Mouse (Mus musculus) MEL-GATA-1-ER (cell line): Measurements from ENCODE around the gene Stx11.

ENCODE experiments used
- DNase-seq: peaks from one replicate; pipeline ENCODE4 v3.0.0-alpha.2; 2012; ENCODE audit warnings: low read depth; ENCODE audit errors: extremely low read depth

Stx11 gene

DNA sequence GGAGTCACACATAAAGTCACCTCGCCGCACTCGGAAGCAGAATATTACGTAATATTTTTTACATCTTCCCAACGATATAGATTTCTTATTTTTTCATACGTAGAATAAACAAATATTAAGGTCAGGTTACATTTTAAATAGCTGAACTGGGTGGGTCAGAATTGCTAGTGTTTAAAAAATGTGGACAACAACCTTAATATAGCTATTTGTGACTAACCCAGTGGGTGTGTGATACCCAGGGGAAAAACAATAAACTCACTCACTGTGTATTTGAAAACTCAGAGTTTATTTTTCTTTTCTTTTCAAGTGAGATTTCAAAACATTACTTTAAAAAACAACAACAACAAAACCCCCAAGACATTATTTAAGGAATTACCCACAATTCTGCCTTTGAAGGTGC is 47.7 kb downstream of the Stx11 start:
- DNase-seq = no peak

GRCm38 (mm10) chr10:12915826-12916225 is 48.3 kb downstream of the Stx11 start:
- no peak for DNase-seq

- DNase-seq = no peak
Measured at GRCm38 (mm10) chr10:12914203-12914602, 49.9 kb downstream of the Stx11 start.

DNA sequence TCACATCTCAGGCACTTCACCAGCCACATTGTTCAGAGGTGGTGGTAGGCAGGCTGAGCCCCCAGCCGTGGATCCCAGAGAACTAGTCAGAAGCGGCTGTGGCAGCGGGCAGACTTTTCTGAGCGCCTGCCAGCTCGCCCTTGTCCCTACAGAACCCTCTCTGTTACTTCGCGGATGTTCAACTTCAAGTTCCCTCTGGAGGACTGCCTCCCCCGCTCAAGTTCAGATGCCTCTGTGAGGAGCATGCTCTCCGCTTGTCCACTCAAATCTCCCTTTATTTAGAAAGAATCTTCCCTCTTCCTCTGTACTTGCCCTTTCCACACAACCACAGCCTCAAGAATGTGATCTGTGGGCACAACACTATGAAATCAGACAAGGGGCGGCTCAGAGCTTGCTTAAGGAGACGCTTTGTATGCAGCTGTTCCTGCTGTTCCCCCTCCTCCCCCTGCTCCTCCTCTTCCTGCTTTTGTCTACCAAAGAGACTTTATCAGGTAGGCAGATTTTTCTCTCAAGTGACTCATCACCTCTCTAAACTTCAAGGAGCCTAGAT is 52.0 kb downstream of the Stx11 start:
- DNase-seq = peak; percentile 74

DNA sequence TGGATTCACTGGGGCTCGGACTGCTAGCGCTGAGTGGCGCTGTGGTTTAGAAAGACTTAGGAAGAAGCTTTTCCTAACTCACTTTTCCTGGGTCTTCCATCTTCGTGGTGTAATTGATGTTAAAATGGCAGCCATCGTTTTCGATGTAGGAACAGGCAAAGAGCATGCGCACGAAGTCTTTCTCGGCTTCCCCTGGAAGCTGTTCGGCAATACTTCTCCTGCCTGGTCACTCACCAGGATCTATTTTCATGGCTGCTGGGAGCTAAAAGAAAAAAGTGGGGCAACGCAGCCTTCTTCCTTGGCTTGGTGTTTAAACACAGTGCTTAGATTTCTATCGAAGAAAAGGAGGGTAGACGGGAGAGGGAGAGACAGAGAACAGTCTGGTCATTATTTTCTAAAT is 52.6 kb downstream of the Stx11 start:
- no peak for DNase-seq

- DNase-seq = no peak
Measured at GRCm38 (mm10) chr10:12909891-12910290, 54.2 kb downstream of the Stx11 start.

- no peak for DNase-seq
Measured at GRCm38 (mm10) chr10:12909179-12909578, 54.9 kb downstream of the Stx11 start.

GRCm38 (mm10) chr10:12904140-12904528 is 60.0 kb downstream of the Stx11 start:
- DNase-seq = no peak

GRCm38 (mm10) chr10:12903440-12904139 is 60.5 kb downstream of the Stx11 start:
- DNase-seq = no peak

GRCm38 (mm10) chr10:12899901-12900300 is 64.2 kb downstream of the Stx11 start:
- DNase-seq = no peak

DNA sequence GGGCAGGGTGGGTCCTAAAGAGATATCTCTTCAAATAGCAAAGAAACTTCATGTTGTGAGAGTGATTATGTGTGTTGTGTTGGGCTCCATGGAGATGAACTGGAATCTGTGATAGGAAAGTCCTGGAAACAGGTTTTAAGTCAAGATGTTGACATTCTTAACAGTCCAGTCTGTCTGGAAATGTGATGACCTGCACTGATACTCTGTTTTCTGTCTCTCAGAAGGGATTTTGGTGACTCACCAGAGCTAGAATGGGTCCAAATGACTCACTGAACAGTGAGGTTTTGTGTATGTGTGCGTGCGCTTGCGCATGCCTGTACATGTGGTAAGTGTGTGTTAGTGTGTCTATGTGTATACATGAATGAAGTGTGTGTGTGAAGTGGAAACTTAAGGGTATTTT is 70.8 kb downstream of the Stx11 start:
- no peak for DNase-seq

- DNase-seq = no peak
Measured at GRCm38 (mm10) chr10:12888373-12888772, 75.7 kb downstream of the Stx11 start.
